Mouse (Mus musculus): ENCODE data around the gene Ints5. TPM values are rescaled to one million over a fixed set of nuclear protein-coding genes. Genes with fewer than 3 reads are reported as not detected.
A peak's percentile ranks its signal among the peaks of the same experiment; 100 is the strongest.
"Not testable (repeated sequence)": the region's sequence is repeated elsewhere in the genome, so short reads cannot be mapped to it uniquely, and the experiment has no call there.

Gene Ints5
- polyA plus RNA-seq, 1 experiment from 2014 or later, result 21.6 TPM

DNA sequence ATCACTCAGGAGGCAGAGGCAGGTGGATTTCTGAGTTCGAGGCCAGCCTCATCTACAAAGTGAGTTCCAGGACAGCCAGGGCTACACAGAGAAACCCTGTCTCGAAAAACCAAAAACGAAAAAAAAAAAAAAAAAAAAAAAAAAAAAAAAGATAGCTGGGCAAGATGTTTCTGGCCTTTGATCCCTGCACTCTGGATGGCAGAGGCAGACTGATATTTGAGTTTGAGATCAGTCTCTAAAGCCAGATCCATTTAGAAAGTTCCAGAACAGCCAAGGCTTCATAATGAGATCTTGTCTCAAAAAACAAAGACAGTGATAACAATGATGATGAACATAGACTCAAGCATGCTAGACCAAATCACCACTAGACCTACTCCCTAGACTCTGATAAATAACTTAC is 22.4 kb upstream of the Ints5 start:
- not testable (repeated sequence) for ATAC-seq (ENCODE audit: insufficient read depth); H3K27me3 ChIP-seq; H3K9me3 ChIP-seq (replicated peaks)
- 46% methylated on average over 3 of the region's 3 CpGs for WGBS (ENCODE audit: insufficient replicate concordance)
- peaks cover 52% of the 10 kb centered on the region for H3K4me1 ChIP-seq (replicated peaks)
- H3K36me3 ChIP-seq (replicated peaks), result peaks cover 28% of the 10 kb centered on the region
- 0 out of 2 replicates have a peak overlapping the region, but pooled peaks have one; percentile 92 for H3K27ac ChIP-seq (replicated peaks)
- H3K9ac ChIP-seq, result 0 out of 2 replicates have a peak overlapping the region, but pooled peaks have one; percentile 99
- peak overlapping the region; percentile 98 for H3K4me3 ChIP-seq (replicated peaks)
- peak overlapping the region; percentile 90 for H3K4me2 ChIP-seq

DNA sequence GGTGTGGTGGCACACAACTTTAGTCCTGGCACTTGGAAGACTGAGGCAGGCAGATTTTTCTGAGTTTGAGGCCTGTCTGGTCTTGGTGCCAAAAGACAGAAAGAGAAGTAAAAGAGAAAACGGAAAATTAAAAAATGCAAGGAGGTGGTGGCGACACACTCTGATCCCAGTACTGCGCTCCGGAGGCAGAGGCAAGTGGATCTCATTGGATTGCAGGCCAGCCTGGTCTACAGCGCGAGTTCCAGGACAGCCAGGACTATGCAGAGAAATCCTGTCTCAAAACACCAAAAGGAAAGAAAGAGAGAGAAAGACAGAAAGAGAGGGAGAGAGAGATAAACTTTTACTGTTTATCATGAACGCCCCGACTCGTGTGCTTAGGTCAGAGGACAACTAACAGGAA is 22.0 kb upstream of the Ints5 start:
- ATAC-seq (ENCODE audit: insufficient read depth), result peak; percentile 19
- Histone ChIP-seq H3K27ac (replicated peaks) (peak overlapping the region; percentile 92), H3K9me3 (replicated peaks) (no peaks in the 10 kb centered on the region), H3K4me3 (replicated peaks) (peak overlapping the region; percentile 98), H3K4me2 (peak overlapping the region; percentile 90), H3K27me3 (no peaks in the 10 kb centered on the region), H3K9ac (peak overlapping the region; percentile 99), H3K4me1 (replicated peaks) (peaks cover 52% of the 10 kb centered on the region), H3K36me3 (replicated peaks) (peaks cover 33% of the 10 kb centered on the region)
- 26% methylated on average over 9 of the region's 9 CpGs for WGBS (ENCODE audit: insufficient replicate concordance)

DNA sequence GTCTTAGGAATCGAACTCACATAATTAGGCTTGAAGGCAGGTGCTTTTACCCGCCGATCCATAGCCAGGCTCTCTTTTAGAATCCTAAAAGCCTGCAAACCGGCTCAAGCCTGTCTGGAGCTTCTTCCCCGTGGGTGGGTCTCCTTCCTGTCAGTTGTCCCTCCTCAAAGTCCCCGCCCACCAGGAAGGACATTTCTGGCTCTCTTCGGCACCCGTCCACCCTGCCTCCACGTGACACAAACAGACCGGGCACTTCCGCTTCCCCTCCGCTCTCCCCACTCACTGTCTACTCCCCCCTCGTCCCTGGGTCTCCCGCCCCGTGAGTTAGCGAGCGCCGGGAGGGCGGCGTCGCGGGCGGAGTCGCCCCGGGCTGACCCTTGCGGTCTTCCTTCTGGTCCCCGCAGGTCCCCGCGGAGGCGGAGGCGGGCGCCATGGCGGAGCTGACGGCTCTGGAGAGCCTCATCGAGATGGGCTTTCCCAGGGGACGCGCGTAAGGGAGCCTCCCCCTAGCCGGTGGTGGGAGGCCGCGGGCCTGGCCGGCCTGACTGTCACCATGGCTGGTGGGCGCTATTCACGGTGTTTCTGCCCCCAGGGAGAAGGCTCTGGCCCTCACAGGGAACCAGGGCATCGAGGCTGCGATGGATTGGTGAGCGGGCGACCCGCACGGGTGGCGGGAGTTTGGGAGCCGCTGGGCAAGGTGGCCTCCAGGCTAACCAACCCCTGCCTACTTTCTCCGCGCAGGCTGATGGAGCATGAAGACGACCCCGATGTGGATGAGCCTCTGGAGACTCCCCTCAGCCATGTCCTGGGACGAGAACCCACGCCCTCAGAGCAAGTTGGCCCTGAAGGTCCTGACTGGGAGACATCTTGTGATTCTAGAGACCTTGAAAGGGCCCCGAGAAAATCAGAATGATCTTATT is 21.3 kb upstream of the Ints5 start, which contains the start of gene Ubxn1:
TSS of gene Ubxn1 (plus strand) at position 230 of the 920 bp plus-strand sequence.
- Histone ChIP-seq H3K4me1 (replicated peaks) (peaks cover 52% of the 10 kb centered on the region), H3K4me3 (replicated peaks) (peak within 1 kb of the TSS; percentile 98), H3K9me3 (replicated peaks) (no peaks in the 10 kb centered on the region), H3K27ac (replicated peaks) (peak within 1 kb of the TSS; percentile 92), H3K27me3 (no peaks in the 10 kb centered on the region), H3K4me2 (peak within 1 kb of the TSS; percentile 90), H3K9ac (peak within 1 kb of the TSS; percentile 99), H3K36me3 (replicated peaks) (peaks cover 40% of the 10 kb centered on the region)
- WGBS (ENCODE audit: insufficient replicate concordance), result under 1% methylated on average over 59 of the region's 59 CpGs
- ATAC-seq (ENCODE audit: insufficient read depth), result peak; percentile 95

DNA sequence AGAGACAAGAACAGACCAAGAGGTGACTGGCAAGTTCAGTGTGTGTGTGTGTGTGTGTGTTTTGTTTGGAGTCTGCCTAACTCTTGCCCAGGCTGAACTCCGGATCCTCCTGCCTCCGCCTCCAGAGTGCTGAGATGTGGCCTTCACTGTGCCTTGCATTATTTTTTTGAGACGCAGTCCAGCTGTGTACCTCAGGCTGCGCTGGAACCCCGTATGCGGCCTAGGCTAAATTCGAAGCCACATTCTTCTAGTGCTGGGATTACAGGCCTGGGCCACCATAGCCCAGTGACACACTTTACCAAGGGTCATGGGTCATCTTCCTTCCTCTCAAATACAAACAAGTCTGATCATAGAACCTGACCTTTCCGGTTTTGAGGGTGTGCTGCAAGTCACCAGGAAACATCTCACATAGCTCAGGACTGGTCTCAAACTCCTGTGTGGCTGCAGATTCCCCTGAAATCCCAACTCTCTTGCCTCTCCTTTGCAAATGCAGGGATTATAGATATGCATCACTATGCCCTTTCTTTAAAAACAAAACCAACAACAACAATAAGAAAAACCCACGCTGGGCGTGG is 20.5 kb upstream of the Ints5 start:
- Histone ChIP-seq H3K4me1 (replicated peaks) (peaks cover 52% of the 10 kb centered on the region), H3K36me3 (replicated peaks) (peaks cover 46% of the 10 kb centered on the region), H3K9me3 (replicated peaks) (no peaks in the 10 kb centered on the region), H3K4me2 (peak overlapping the region; percentile 90), H3K9ac (peak overlapping the region; percentile 99), H3K4me3 (replicated peaks) (peak overlapping the region; percentile 98), H3K27me3 (no peaks in the 10 kb centered on the region), H3K27ac (replicated peaks) (peak overlapping the region; percentile 92)
- WGBS (ENCODE audit: insufficient replicate concordance), result 64% methylated on average over 10 of the region's 10 CpGs
- no peak for ATAC-seq (ENCODE audit: insufficient read depth)

DNA sequence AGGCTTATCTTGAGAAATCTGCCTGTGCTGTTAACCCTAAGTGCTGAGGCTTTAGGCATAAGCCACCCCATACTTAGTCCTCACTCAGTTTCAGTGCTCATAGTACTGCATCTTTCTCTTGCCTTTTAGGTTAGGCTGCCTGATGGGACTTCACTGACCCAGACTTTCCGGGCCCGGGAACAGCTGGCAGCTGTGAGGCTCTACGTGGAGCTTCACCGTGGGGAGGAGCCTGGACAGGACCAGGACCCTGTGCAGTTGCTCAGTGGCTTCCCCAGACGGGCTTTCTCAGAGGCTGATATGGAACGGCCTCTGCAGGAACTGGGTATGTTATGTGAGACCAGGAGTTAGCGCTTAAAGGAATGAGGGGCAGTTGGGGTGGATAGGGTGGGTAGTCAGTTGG is 17.8 kb upstream of the Ints5 start:
- no peak overlapping the region for H3K9ac ChIP-seq
- 87% methylated on average over 7 of the region's 7 CpGs for WGBS (ENCODE audit: insufficient replicate concordance)
- no peaks in the 10 kb centered on the region for H3K27me3 ChIP-seq
- no peaks in the 10 kb centered on the region for H3K9me3 ChIP-seq (replicated peaks)
- no peak overlapping the region for H3K4me2 ChIP-seq
- H3K4me1 ChIP-seq (replicated peaks), result peaks cover 49% of the 10 kb centered on the region
- no peak for ATAC-seq (ENCODE audit: insufficient read depth)
- H3K4me3 ChIP-seq (replicated peaks), result no peak overlapping the region
- H3K27ac ChIP-seq (replicated peaks), result peak overlapping the region; percentile 34; the same call in 1 of the 2 replicates
- peaks cover 49% of the 10 kb centered on the region for H3K36me3 ChIP-seq (replicated peaks)

DNA sequence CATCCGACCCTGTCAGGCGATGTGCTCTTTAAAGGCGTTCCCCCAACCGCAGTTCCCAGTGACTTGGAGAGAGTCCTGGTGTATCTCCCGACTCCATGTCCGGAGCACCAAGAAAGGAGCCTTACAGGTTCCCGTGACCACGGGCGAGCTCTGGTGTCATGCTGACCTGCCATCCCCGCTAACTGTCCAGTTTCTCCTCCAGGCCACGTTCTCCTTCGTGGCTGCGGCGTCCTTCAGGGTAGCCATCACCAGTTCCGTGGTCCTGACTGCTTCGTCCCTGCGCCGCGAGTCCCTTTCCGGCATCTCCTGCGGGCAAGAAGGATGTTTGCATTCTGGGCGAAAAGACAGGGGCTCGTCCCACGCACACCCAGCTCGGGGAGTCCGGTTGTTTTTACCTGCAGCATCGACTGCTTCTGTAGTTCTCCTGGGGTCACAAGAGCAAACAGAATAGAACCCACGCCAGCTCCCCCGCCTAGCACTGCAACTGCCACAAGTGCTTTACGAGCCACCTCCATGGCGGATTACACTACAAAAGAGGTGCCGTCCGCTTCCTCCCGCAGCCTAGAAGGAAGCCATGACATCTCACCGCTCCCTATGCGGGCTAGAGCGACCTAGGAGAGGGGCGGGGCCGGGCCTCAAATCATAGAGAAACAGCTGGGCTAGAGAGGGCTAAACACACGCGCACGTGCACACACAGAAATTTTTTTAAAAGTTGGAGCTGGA is 12.3 kb upstream of the Ints5 start, which contains the start of gene Uqcc3:
TSS of gene Uqcc3 (minus strand) at position 613 of the 723 bp plus-strand sequence.
- WGBS (ENCODE audit: insufficient replicate concordance), result under 1% methylated on average over 42 of the region's 42 CpGs
- Histone ChIP-seq H3K4me3 (replicated peaks) (peak within 1 kb of the TSS; percentile 83), H3K9ac (peak within 1 kb of the TSS; percentile 95), H3K27me3 (no peaks in the 10 kb centered on the region), H3K27ac (replicated peaks) (peak within 1 kb of the TSS; percentile 76), H3K4me1 (replicated peaks) (peaks cover 18% of the 10 kb centered on the region), H3K4me2 (peak within 1 kb of the TSS; percentile 93), H3K9me3 (replicated peaks) (no peaks in the 10 kb centered on the region), H3K36me3 (replicated peaks) (peaks cover 20% of the 10 kb centered on the region)
- ATAC-seq (ENCODE audit: insufficient read depth), result peak; percentile 94

DNA sequence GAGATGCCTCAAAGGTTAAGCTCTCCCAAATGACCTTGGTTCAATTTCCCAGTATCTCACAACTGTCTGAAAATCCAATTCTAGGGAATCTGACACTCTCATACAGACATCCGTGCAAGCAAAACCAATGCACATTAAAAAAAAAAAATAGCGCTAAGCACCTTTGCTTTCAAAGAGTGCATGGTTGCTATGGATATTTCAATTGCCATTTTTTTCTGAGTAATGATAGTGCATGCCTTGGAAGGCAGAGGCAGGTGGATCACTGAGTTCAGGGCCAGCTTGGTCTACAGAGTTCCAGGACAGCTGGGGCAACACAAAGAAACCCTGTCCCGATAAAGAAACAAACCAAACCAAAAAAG is 11.8 kb upstream of the Ints5 start:
- no peak overlapping the region for H3K27ac ChIP-seq (replicated peaks)
- peaks cover 18% of the 10 kb centered on the region for H3K4me1 ChIP-seq (replicated peaks)
- WGBS (ENCODE audit: insufficient replicate concordance), result 7% methylated on average over 3 of the region's 3 CpGs
- H3K4me2 ChIP-seq, result peak overlapping the region; percentile 93
- H3K36me3 ChIP-seq (replicated peaks), result peaks cover 15% of the 10 kb centered on the region
- H3K27me3 ChIP-seq, result no peaks in the 10 kb centered on the region
- ATAC-seq (ENCODE audit: insufficient read depth), result no peak
- H3K4me3 ChIP-seq (replicated peaks), result peak overlapping the region; percentile 83
- no peaks in the 10 kb centered on the region for H3K9me3 ChIP-seq (replicated peaks)
- H3K9ac ChIP-seq, result peak overlapping the region; percentile 95; the same call in 1 of the 2 replicates

DNA sequence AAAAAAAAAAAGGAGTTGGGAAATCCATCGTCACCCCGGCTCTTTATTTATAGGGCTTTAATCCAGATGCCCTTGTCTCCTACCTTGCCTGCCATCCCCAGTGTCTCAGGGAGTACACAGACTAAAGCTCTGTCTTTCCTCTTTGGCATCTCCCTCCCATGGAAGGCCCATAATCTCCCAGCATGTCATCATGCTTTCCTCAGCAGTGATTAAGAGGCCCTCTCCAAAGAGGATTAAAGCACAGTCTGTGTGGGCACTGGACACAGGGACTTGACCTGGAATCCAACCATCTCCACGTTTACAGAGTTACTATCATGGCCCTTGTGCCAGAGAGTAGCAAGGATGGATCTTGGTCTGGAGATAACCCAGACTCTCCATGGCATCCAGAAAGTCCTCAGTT is 9.2 kb upstream of the Ints5 start, which contains the start of the genes Lbhd1 and Gm49403:
TSS of gene Lbhd1 (plus strand) at position 117 of the 400 bp plus-strand sequence.
TSS of gene Gm49403 (plus strand) at position 315 of the 400 bp plus-strand sequence.
- H3K9ac ChIP-seq, result no peak within 1 kb of the TSS
- H3K36me3 ChIP-seq (replicated peaks), result peaks cover 3% of the 10 kb centered on the region; the same call in 1 of the 2 replicates
- WGBS (ENCODE audit: insufficient replicate concordance), result 65% methylated on average over 3 of the region's 3 CpGs
- H3K4me3 ChIP-seq (replicated peaks), result no peak within 1 kb of the TSS
- no peaks in the 10 kb centered on the region for H3K27me3 ChIP-seq
- H3K27ac ChIP-seq (replicated peaks), result no peak within 1 kb of the TSS
- H3K9me3 ChIP-seq (replicated peaks), result no peaks in the 10 kb centered on the region
- H3K4me2 ChIP-seq, result no peak within 1 kb of the TSS
- H3K4me1 ChIP-seq (replicated peaks), result peaks cover 34% of the 10 kb centered on the region
- no peak for ATAC-seq (ENCODE audit: insufficient read depth)

DNA sequence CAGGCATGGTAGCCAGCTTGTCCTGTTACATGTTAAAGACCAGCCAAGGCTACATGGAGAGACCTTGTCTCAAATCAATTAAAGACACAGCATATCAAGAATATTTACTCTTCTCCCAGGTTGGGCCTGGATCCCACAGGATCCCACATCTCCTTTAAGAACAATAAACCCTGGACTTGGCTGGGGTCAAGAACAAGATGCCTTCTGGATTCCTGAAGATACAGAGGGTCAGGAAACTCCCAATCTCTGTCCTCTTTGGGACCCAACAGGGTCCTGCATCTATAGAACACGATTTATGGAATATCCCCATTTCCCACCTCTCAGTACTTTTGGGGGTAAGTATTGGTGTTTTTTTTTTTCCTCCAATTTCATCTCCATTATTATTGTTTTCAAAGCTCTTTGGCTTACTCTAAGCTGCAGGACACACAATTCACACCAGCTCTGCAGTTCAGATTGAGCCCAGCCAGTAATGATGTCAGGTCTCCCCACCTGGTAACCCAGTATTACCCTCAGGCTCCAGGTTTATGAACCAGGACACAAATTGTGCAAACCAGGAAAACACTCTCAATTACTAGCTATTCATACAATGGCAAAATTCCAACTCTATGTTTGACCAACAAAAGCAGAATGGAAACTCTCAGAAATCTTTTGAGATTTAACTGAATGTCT is 5.8 kb upstream of the Ints5 start:
- Histone ChIP-seq H3K36me3 (replicated peaks) (peaks cover 20% of the 10 kb centered on the region), H3K4me1 (replicated peaks) (peaks cover 40% of the 10 kb centered on the region), H3K4me3 (replicated peaks) (peak overlapping the region; percentile 76), H3K27ac (replicated peaks) (peak overlapping the region; percentile 75; the same call in 1 of the 2 replicates), H3K4me2 (peak overlapping the region; percentile 78), H3K9ac (peak overlapping the region; percentile 81; the same call in 1 of the 2 replicates), H3K9me3 (replicated peaks) (no peaks in the 10 kb centered on the region), H3K27me3 (no peaks in the 10 kb centered on the region)
- ATAC-seq (ENCODE audit: insufficient read depth), result no peak
- 25% methylated on average over 1 of the region's 1 CpGs for WGBS (ENCODE audit: insufficient replicate concordance)
